Mouse (Mus musculus): ENCODE results near the gene Thsd4. TPM values are rescaled to one million over a fixed set of nuclear protein-coding genes. Genes with fewer than 3 reads are reported as not detected.

Thsd4 gene
- polyA plus RNA-seq, 1 experiment = 5.9 TPM

DNA sequence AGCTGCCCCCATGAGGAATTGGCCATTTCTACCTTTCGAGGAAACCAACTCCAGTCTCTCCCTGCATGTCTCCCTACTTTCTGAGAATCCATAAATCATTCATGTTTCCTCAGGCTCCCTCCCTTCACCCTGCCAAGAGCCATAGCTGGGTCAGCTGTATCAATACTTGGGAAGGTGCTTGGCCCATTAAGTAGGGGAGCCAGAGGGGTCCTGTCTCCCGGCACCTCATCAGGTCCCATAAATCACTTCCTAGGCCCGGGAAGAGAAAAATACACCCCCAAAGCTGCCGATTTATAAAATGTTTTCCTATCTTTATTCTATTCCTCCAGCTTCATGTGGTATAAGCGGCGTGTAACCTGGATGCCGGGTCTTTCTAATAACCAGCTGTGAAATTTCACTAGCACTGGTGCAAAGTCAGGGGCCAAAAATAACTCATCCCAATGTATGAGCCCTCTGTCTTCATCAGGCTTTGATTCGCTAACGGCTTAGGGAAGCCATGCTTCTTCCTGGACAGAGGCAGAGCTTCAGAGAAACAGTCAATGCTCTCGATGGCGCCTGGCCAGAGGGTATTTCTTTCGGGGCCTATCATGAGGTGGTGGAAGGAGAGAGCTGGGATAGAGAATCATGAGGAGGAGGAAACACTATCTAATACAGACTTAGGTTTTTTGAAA is 323.2 kb downstream of the Thsd4 start:
- no peak overlapping the region for H3K27ac ChIP-seq (ENCODE audit: insufficient read depth, low read depth, low read length)
- no peaks in the 10 kb centered on the region for H3K27me3 ChIP-seq (replicated peaks; ENCODE audit: control insufficient read depth, insufficient read depth, low read length)
- H3K36me3 ChIP-seq (ENCODE audit: control insufficient read depth, insufficient read depth, low read length) = no peaks in the 10 kb centered on the region
- no peak for DNase-seq
- H3K4me1 ChIP-seq (ENCODE audit: control insufficient read depth, insufficient read depth, low read length) = no peaks in the 10 kb centered on the region
- H3K4me3 ChIP-seq (ENCODE audit: insufficient read depth, low read depth, low read length) = no peak overlapping the region
- WGBS = 62% methylated on average over 12 of the region's 12 CpGs
- no peak for TF ChIP-seq CTCF (conservative IDR thresholded peaks at IDR 0.05; ENCODE audit: insufficient read depth, insufficient read length, low read depth, low read length)
- TF ChIP-seq POLR2A (IDR thresholded peaks at IDR 0.05; ENCODE audit: low read depth, low read length) = no peak

DNA sequence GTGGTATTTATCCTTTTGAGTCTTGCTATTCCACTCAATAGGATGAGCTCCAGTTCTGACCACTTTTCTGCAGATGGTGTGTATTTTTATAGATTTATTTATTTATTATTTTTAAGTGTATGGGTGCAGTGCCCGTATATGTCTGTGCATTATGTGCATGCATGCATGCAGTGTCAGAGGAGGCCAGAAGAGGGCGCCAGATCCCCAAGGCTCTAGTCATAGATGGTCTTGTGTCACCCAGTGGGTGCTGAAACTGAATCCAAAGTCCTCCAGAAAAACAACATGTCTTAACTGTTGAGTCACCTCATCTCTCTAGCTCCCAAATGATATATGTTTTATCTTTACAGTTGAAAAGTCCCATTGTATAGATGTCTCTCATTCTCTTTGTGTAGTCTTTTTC is 326.3 kb downstream of the Thsd4 start:
- Histone ChIP-seq H3K27ac (ENCODE audit: insufficient read depth, low read depth, low read length) (no peak overlapping the region), H3K36me3 (ENCODE audit: control insufficient read depth, insufficient read depth, low read length) (no peaks in the 10 kb centered on the region), H3K4me3 (ENCODE audit: insufficient read depth, low read depth, low read length) (no peak overlapping the region), H3K27me3 (replicated peaks; ENCODE audit: control insufficient read depth, insufficient read depth, low read length) (no peaks in the 10 kb centered on the region), H3K4me1 (ENCODE audit: control insufficient read depth, insufficient read depth, low read length) (no peaks in the 10 kb centered on the region)
- TF ChIP-seq POLR2A (IDR thresholded peaks at IDR 0.05; ENCODE audit: low read depth, low read length) (no peak), CTCF (conservative IDR thresholded peaks at IDR 0.05; ENCODE audit: insufficient read depth, insufficient read length, low read depth, low read length) (peak; percentile 51; the same call in 1 of the 2 replicates)
- peak; percentile 13 for DNase-seq
- WGBS = 91% methylated on average over 2 of the region's 2 CpGs

DNA sequence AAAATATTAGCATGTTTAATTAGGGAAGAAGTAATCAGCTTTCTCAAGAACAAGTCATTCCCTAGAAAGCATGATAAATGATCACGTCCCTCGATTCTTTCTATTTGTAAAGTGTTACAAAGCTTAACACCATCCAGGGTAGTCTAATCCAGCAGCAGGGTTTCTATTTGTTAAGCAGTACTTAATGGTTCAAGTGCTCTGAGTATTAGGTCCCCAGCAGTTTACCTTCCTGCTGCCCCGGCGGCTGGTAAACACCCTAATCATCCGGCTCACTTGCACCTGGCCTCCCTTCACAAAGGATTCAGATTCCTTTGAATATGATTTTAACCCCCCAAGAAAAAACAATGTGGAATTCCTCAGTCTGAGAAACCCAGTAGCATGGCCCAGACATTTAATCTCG is 326.9 kb downstream of the Thsd4 start:
- 87% methylated on average over 6 of the region's 6 CpGs for WGBS

DNA sequence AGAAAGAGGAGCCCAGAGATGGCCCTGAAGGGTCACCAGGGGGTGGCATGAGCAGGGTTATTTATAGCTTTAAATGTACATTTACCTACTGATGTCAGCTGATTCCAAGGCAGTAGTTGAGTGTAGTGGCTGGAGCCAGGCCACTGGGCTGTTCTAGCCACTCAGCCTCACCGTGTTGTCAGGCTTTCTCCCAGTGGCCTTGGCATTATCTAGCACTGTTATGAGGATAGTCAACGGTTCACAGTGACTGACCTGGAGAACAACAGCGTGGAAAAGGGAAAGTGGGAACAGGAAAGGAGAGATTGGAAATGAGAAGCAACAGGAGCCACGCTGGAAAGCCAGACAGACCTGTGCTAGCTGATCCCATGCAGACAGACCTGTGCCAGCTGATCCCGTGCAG is 329.5 kb downstream of the Thsd4 start:
- no peak overlapping the region for H3K4me3 ChIP-seq (ENCODE audit: insufficient read depth, low read depth, low read length)
- 81% methylated on average over 5 of the region's 5 CpGs for WGBS
- H3K27me3 ChIP-seq (replicated peaks; ENCODE audit: control insufficient read depth, insufficient read depth, low read length) = no peaks in the 10 kb centered on the region
- no peaks in the 10 kb centered on the region for H3K4me1 ChIP-seq (ENCODE audit: control insufficient read depth, insufficient read depth, low read length)
- DNase-seq = no peak
- no peak overlapping the region for H3K27ac ChIP-seq (ENCODE audit: insufficient read depth, low read depth, low read length)
- no peaks in the 10 kb centered on the region for H3K36me3 ChIP-seq (ENCODE audit: control insufficient read depth, insufficient read depth, low read length)
- TF ChIP-seq CTCF (conservative IDR thresholded peaks at IDR 0.05; ENCODE audit: insufficient read depth, insufficient read length, low read depth, low read length) (no peak), POLR2A (IDR thresholded peaks at IDR 0.05; ENCODE audit: low read depth, low read length) (no peak)

More for the DNA sequence above, 326.9 kb downstream of the Thsd4 start:
- no peak overlapping the region for H3K27ac ChIP-seq (ENCODE audit: insufficient read depth, low read depth, low read length)
- no peak overlapping the region for H3K4me3 ChIP-seq (ENCODE audit: insufficient read depth, low read depth, low read length)
- TF ChIP-seq CTCF (conservative IDR thresholded peaks at IDR 0.05; ENCODE audit: insufficient read depth, insufficient read length, low read depth, low read length) = no peak
- TF ChIP-seq POLR2A (IDR thresholded peaks at IDR 0.05; ENCODE audit: low read depth, low read length) = no peak
- H3K27me3 ChIP-seq (replicated peaks; ENCODE audit: control insufficient read depth, insufficient read depth, low read length) = no peaks in the 10 kb centered on the region
- no peaks in the 10 kb centered on the region for H3K4me1 ChIP-seq (ENCODE audit: control insufficient read depth, insufficient read depth, low read length)
- no peaks in the 10 kb centered on the region for H3K36me3 ChIP-seq (ENCODE audit: control insufficient read depth, insufficient read depth, low read length)
- no peak for DNase-seq

DNA sequence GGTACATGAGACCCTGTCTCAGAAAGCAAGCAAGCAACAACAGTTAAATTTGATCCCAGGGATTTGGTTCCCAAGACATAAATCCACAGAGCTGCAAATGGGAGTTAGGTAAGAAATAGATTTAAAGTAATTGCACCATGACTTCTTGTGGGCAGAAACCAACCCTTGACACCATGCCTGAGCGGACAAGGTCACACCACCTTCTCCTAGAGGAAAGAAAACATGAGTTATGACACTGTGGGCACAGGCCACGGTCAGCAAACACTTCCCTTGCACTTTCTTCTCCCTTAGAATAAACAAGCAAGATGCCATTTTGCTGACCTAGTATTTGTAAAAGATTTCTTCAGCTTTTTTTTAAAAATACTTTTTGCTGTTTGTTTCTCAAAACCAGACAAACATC is 334.4 kb downstream of the Thsd4 start:
- Histone ChIP-seq H3K27ac (ENCODE audit: insufficient read depth, low read depth, low read length) (no peak overlapping the region), H3K27me3 (replicated peaks; ENCODE audit: control insufficient read depth, insufficient read depth, low read length) (no peaks in the 10 kb centered on the region), H3K4me1 (ENCODE audit: control insufficient read depth, insufficient read depth, low read length) (no peaks in the 10 kb centered on the region), H3K4me3 (ENCODE audit: insufficient read depth, low read depth, low read length) (no peak overlapping the region), H3K36me3 (ENCODE audit: control insufficient read depth, insufficient read depth, low read length) (no peaks in the 10 kb centered on the region)
- WGBS = 34% methylated on average over 2 of the region's 2 CpGs
- DNase-seq = peak; percentile 18
- TF ChIP-seq POLR2A (IDR thresholded peaks at IDR 0.05; ENCODE audit: low read depth, low read length) (no peak), CTCF (conservative IDR thresholded peaks at IDR 0.05; ENCODE audit: insufficient read depth, insufficient read length, low read depth, low read length) (no peak)

DNA sequence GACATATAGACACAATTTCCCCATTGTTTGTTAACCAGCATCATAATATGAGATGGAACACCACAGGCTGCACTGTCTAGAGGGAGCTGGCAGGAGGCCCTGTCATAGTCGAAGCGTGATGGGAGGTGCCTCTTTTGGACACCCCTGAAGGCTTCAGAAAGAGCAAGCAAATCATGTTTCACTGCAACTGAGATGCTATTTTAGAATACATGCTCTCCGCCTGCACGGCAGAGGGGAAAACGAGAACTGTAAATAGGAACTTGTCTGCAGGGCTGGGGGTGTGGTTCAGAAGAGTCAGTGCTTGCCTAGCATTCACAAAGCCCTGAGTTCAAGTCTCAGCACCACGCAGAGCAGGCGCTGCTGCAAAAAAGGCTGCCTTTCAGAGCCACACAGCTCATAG is 334.9 kb downstream of the Thsd4 start:
- H3K27ac ChIP-seq (ENCODE audit: insufficient read depth, low read depth, low read length) = no peak overlapping the region
- no peaks in the 10 kb centered on the region for H3K36me3 ChIP-seq (ENCODE audit: control insufficient read depth, insufficient read depth, low read length)
- WGBS = 61% methylated on average over 7 of the region's 7 CpGs
- H3K4me3 ChIP-seq (ENCODE audit: insufficient read depth, low read depth, low read length) = no peak overlapping the region
- H3K4me1 ChIP-seq (ENCODE audit: control insufficient read depth, insufficient read depth, low read length) = no peaks in the 10 kb centered on the region
- DNase-seq = no peak
- TF ChIP-seq CTCF (conservative IDR thresholded peaks at IDR 0.05; ENCODE audit: insufficient read depth, insufficient read length, low read depth, low read length) = no peak
- no peak for TF ChIP-seq POLR2A (IDR thresholded peaks at IDR 0.05; ENCODE audit: low read depth, low read length)
- H3K27me3 ChIP-seq (replicated peaks; ENCODE audit: control insufficient read depth, insufficient read depth, low read length) = no peaks in the 10 kb centered on the region

DNA sequence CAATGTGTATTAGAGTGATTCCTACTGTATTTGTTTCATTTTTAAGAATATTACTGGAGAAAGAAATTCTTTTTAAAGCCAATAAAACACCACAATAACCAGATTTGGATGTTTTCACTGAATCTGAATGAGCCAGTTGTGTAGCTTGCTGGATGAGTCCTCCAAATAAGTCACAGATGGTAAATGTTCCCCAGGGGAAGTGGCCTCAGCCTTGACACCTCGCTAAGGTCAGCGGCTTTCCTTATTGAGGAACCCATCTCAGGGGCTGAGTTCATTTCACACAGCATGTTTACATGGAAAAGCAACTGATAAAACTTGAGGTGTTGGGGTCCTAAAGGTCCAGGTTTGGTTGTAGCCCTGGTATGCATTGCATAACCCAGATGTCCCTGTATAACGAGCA is 337.8 kb downstream of the Thsd4 start:
- 63% methylated on average over 3 of the region's 3 CpGs for WGBS

More for the DNA sequence above, 337.8 kb downstream of the Thsd4 start:
- Histone ChIP-seq H3K27ac (ENCODE audit: insufficient read depth, low read depth, low read length) (no peak overlapping the region), H3K36me3 (ENCODE audit: control insufficient read depth, insufficient read depth, low read length) (no peaks in the 10 kb centered on the region), H3K4me3 (ENCODE audit: insufficient read depth, low read depth, low read length) (no peak overlapping the region), H3K27me3 (replicated peaks; ENCODE audit: control insufficient read depth, insufficient read depth, low read length) (no peaks in the 10 kb centered on the region), H3K4me1 (ENCODE audit: control insufficient read depth, insufficient read depth, low read length) (no peaks in the 10 kb centered on the region)
- peak; percentile 12 for DNase-seq
- TF ChIP-seq CTCF (conservative IDR thresholded peaks at IDR 0.05; ENCODE audit: insufficient read depth, insufficient read length, low read depth, low read length) = no peak
- no peak for TF ChIP-seq POLR2A (IDR thresholded peaks at IDR 0.05; ENCODE audit: low read depth, low read length)
